Mouse (Mus musculus) leukemia stem cell, adult 10-12 weeks (primary cell): Measurements from ENCODE around the gene Pfdn5. TPM values are rescaled to one million over a fixed set of nuclear protein-coding genes. Genes with fewer than 3 reads are reported as not detected.

Experiments used
- polyA plus RNA-seq: library from polyadenylated mRNA; stranded (reverse); fragments of >175 nt; gene quantifications from 2 replicates; pipeline ENCODE4 v1.2.3, GENCODE M21; 2012; ENCODE audit warnings: low replicate concordance

Gene Pfdn5
- 2.9 and 10.3 TPM in 2 replicates for polyA plus RNA-seq

DNA sequence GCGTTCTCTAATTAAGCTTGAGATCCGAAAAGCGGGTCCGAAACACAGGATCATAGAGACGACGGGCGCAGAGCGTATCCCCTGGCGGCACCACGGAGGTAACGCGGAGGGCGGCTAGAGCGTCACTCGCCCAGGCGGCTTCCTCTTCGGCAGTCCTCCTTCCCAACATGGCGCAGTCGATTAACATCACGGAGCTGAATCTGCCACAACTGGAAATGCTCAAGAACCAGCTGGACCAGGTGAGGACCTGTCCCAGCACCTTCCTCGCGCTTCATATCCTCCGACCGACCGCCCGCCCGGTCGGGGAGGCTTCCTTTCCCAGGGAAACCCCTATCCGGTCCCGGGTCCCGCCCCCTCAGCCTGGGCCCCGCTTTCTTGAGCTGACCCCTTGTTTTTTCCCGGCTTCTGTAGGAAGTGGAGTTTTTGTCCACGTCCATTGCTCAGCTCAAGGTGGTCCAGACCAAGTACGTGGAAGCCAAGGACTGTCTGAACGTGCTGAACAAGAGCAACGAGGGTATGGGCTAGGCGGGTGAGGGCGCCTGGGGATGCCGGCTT lies at the start of gene Pfdn5:
Gene Pfdn5, plus strand, starts transcription at position 95 of the 555 bp plus-strand sequence.

GRCm38 (mm10) chr15:102279092-102279782 lies 46.7 kb upstream of the Pfdn5 start, which contains the start of gene Mfsd5:
Gene Mfsd5 (plus strand): TSS chr15:102279454.

DNA sequence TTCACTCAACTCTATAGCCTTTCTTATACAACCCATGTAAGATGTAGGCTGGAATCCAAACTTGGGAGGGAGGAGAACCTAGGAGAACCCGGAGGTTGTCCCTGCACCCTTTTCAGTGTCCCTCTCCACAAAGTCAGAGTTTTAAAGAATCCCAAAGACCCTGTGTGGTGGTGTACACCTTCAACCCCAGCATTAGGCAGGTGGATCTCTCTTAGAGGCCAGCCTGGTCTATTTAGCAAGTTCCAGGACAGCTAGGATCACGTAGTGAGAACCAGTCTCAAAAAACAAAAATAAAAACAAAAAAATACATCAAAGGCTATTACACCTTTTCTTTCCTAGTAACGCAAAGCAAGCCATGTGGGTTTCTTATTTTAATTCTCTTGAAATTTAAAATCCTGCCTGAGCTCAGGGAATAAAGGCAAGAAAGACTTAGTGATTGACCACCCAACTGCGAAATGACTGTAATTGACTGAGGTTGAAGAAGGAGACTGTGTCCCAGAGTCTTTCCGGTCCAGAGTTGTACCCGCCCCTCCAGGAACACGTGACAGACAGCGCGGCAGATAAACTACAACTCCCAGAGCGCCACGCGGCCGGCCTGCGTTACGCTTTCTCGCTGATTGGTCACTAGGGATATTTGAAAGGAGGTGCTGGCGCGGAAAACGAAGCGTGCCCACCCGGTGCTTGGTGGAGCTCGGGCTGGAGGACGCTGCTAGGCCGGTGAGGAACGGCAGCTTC lies 30.1 kb upstream of the Pfdn5 start, which contains the start of gene Espl1:
Gene Espl1, plus strand, starts transcription at position 634 of the 735 bp plus-strand sequence.

GRCm38 (mm10) chr15:102331610-102332015 lies 5.7 kb downstream of the Pfdn5 start, which contains the start of gene Myg1:
Gene Myg1 (plus strand): TSS chr15:102331709.

GRCm38 (mm10) chr15:102350138-102350941 lies 24.4 kb downstream of the Pfdn5 start, which contains the start of gene Aaas:
Gene Aaas (minus strand): TSS chr15:102350771.

GRCm38 (mm10) chr15:102366733-102367344 lies 40.9 kb downstream of the Pfdn5 start, which contains the start of gene Sp7:
Gene Sp7 (minus strand): TSS chr15:102367182.

Other genes with a start within 250 kb of the Pfdn5 start
- 2.3 and 5.2 TPM in 2 replicates for gene Tns2, start 225.7 kb upstream of the Pfdn5 start, polyA plus RNA-seq
- 7.8 and 13.8 TPM in 2 replicates for gene Spryd3, start 189.9 kb upstream of the Pfdn5 start, polyA plus RNA-seq
- 1.1 and 3.7 TPM in 2 replicates for gene Igfbp6, start 181.8 kb upstream of the Pfdn5 start, polyA plus RNA-seq
- 5.4 and 8.2 TPM in 2 replicates for gene Soat2, start 175.6 kb upstream of the Pfdn5 start, polyA plus RNA-seq
- 10.9 and 11.5 TPM in 2 replicates for gene Zfp740, start 122.9 kb upstream of the Pfdn5 start, polyA plus RNA-seq
- 6.3 and 8.9 TPM in 2 replicates for gene Csad, start 121.4 kb upstream of the Pfdn5 start, polyA plus RNA-seq
- 168 and 223 TPM in 2 replicates for gene Itgb7, start 94.2 kb upstream of the Pfdn5 start, polyA plus RNA-seq
- 11.2 and 12.3 TPM in 2 replicates for gene Rarg, start 68.6 kb upstream of the Pfdn5 start, polyA plus RNA-seq
- gene Gm9918, start 55.6 kb upstream of the Pfdn5 start, polyA plus RNA-seq, result not detected in 2 replicates
- 50.2 and 91.4 TPM in 2 replicates for gene Mfsd5, start 46.7 kb upstream of the Pfdn5 start, polyA plus RNA-seq
- gene Espl1, start 29.9 kb upstream of the Pfdn5 start, polyA plus RNA-seq, result 19.4 and 42.7 TPM in 2 replicates
- 25.7 and 87.7 TPM in 2 replicates for gene Myg1, start 5.6 kb downstream of the Pfdn5 start, polyA plus RNA-seq
- gene Aaas, start 24.7 kb downstream of the Pfdn5 start, polyA plus RNA-seq, result 29.3 and 184 TPM in 2 replicates
- not detected in 2 replicates for gene Sp7, start 41.1 kb downstream of the Pfdn5 start, polyA plus RNA-seq
- gene Sp1, start 80.0 kb downstream of the Pfdn5 start, polyA plus RNA-seq, result 10.7 and 11.9 TPM in 2 replicates
- not detected in 2 replicates for gene Amhr2, start 119.3 kb downstream of the Pfdn5 start, polyA plus RNA-seq
- gene Prr13, start 132.9 kb downstream of the Pfdn5 start, polyA plus RNA-seq, result 46.5 and 443 TPM in 2 replicates
- gene Pcbp2, start 144.4 kb downstream of the Pfdn5 start, polyA plus RNA-seq, result 134 and 647 TPM in 2 replicates
- not detected in 2 replicates for gene Gm10337, start 177.6 kb downstream of the Pfdn5 start, polyA plus RNA-seq
- gene Map3k12, start 190.9 kb downstream of the Pfdn5 start, polyA plus RNA-seq, result 0.99 and 1.2 TPM in 2 replicates
- 79.5 and 91.5 TPM in 2 replicates for gene Tarbp2, start 192.1 kb downstream of the Pfdn5 start, polyA plus RNA-seq
- gene Npff, start 198.8 kb downstream of the Pfdn5 start, polyA plus RNA-seq, result 0.91 and 1.0 TPM in 2 replicates